Mouse (Mus musculus): ENCODE data around the gene Myh2. TPM values are rescaled to one million over a fixed set of nuclear protein-coding genes. Genes with fewer than 3 reads are reported as not detected.

Myh2 gene
- total and polyA plus RNA-seq, 2 experiments from 2014 or later, result 0.10 to 0.24 TPM

DNA sequence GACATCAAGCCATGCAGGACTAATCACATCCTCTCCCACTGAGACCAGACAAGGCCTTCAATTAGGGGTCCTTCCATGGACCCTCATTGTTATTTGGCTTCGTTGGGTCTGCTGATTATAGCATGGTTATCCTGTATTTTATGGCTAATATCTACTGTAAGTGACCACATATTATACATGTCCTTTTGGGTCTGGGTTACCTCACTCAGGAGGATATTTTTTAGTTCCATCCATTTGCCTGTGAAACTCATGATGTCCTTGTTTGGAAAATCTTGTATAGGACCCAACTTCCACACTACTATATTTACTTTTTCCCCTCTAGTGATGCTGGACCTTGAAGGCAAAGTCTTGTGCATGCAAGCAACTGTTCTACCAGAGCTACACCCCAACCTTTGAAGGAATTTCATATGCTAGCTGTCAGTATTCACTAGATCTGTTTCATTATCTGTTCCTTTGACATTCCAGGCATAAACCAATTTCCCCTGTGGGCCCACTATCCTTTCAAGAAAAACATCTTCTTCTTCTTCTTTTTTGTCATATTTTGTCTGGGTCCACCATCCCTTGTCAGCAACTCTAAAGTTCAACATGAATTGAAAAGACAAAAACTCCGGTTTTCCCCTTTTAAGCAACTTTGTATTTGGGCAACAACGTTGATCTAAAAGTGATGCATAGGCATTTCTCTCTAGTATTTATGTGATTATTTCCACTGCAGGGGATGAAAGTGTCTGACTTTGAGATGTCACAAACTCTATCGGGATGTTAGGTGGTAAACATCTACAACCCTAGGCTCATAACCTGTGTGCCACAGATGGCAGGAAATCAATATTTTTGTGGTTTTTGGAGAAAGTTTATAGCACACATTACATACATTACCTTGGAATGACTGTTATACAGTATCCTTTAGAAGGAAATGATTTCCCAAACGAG lies 25.1 kb upstream of the Myh2 start:
- no peak for ATAC-seq
- Histone ChIP-seq H3K4me2 (ENCODE audit: low read depth, low read length) (no peak overlapping the region), H3K9me3 (ENCODE audit: low read length) (no peaks in the 10 kb centered on the region), H3K9ac (replicated peaks; ENCODE audit: low read length) (no peak overlapping the region), H3K36me3 (ENCODE audit: insufficient read depth, low read length) (no peaks in the 10 kb centered on the region), H3K4me1 (ENCODE audit: insufficient read depth, low read length) (no peaks in the 10 kb centered on the region), H3K4me3 (ENCODE audit: low read length) (no peak overlapping the region), H3K27ac (no peak overlapping the region), H3K27me3 (ENCODE audit: insufficient read depth, low read length) (no peaks in the 10 kb centered on the region)
- DNase-seq (ENCODE audit: low spot score), result no peak
- 84% methylated on average over 5 of the region's 5 CpGs for WGBS
- TF ChIP-seq CTCF (IDR thresholded peaks at IDR 0.05; ENCODE audit: low read depth), result no peak

- TF ChIP-seq CTCF (IDR thresholded peaks at IDR 0.05; ENCODE audit: low read depth), result no peak
- Histone ChIP-seq H3K9me3 (ENCODE audit: low read length) (no peaks in the 10 kb centered on the region), H3K36me3 (ENCODE audit: insufficient read depth, low read length) (no peaks in the 10 kb centered on the region), H3K4me2 (ENCODE audit: low read depth, low read length) (no peak overlapping the region), H3K4me3 (ENCODE audit: low read length) (no peak overlapping the region), H3K27me3 (ENCODE audit: insufficient read depth, low read length) (no peaks in the 10 kb centered on the region), H3K4me1 (ENCODE audit: insufficient read depth, low read length) (no peaks in the 10 kb centered on the region), H3K9ac (replicated peaks; ENCODE audit: low read length) (no peak overlapping the region), H3K27ac (no peak overlapping the region)
- WGBS, result 94% methylated on average over 4 of the region's 4 CpGs
- ATAC-seq, result no peak
- no peak for DNase-seq (ENCODE audit: low spot score)
Observed at GRCm38 (mm10) chr11:67146409-67147282, 24.2 kb upstream of the Myh2 start.

DNA sequence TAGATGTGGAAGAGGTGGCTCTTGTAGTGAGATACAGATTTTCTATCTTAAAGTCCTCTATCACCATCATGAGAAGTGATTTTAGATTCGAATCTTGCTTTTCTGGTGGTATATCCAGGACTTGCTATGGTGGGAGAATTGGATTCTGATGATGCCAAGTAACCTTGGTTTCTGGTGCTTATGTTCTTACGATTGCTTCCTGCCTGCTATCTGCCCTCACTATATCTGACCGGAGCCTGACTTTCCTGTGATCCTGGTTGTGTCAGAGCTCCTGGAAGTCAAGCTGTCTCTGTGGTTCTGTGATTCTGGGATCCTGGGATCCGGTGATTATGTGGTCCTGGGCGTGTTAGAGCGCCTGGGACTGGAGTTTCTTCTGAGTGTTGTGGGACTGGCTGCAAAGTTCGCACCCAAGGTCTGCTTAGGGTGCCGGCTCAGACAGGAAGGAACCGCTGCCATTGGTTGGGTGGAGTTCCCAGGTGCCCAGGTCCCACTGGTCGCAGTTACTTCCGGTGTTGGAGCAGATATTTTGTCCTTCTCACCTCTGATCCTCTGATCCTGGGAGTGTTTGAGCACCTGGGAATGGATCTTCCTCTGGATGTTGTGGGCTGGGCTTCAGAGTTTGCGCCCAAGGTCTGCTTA lies 23.4 kb upstream of the Myh2 start:
- no peak overlapping the region for H3K9ac ChIP-seq (replicated peaks; ENCODE audit: low read length)
- H3K9me3 ChIP-seq (ENCODE audit: low read length), result no peaks in the 10 kb centered on the region
- WGBS, result 96% methylated on average over 12 of the region's 12 CpGs

DNA sequence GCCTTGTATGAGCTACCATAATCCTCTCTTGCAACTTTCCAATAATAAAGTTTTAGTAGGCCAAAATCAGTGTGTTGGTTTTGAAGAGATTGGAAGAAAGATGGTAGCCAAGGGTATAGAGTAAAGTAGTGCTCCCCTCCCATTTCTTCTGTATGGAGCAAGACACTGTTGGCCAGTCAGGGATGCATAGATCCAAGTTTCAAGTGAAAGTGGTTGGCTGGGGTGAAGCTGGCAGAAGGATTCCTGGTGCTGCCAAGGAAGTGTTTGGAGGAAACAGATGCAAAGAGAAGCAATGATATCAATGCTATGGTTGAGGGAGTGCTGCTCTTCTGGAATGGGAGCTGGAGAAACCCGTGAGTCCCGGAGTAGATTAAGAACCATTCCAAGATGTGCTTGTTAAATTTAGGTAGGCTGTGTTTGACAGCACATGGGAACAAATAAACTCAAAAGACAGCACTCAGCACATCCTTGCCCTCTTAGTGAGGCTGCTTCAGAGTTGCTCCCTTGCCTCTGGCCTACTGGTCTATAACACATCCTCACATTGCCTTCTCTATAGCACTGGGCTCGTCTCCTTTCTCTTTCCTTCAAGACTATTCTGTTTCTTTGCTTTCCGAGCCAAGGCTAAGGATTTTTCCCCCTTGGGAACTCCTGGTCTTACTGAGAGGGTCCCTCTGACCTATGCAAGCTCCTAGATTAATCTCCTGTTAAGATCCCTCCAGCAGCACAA lies 22.4 kb upstream of the Myh2 start:
- H3K4me1 ChIP-seq (ENCODE audit: insufficient read depth, low read length), result 0 out of 2 replicates have a peak, but pooled peaks cover 4% of the 10 kb centered on the region
- no peak overlapping the region for H3K4me2 ChIP-seq (ENCODE audit: low read depth, low read length)
- H3K27ac ChIP-seq, result no peak overlapping the region
- no peak for ATAC-seq
- no peaks in the 10 kb centered on the region for H3K27me3 ChIP-seq (ENCODE audit: insufficient read depth, low read length)
- no peak for TF ChIP-seq CTCF (IDR thresholded peaks at IDR 0.05; ENCODE audit: low read depth)
- DNase-seq (ENCODE audit: low spot score), result no peak
- H3K36me3 ChIP-seq (ENCODE audit: insufficient read depth, low read length), result no peaks in the 10 kb centered on the region
- WGBS, result 81% methylated on average over 4 of the region's 4 CpGs
- no peak overlapping the region for H3K9ac ChIP-seq (replicated peaks; ENCODE audit: low read length)
- H3K9me3 ChIP-seq (ENCODE audit: low read length), result no peaks in the 10 kb centered on the region
- H3K4me3 ChIP-seq (ENCODE audit: low read length), result no peak overlapping the region

More for the DNA sequence above, 23.4 kb upstream of the Myh2 start:
- DNase-seq (ENCODE audit: low spot score) (no peak), ATAC-seq (no peak)
- no peak overlapping the region for H3K27ac ChIP-seq
- H3K36me3 ChIP-seq (ENCODE audit: insufficient read depth, low read length), result no peaks in the 10 kb centered on the region
- TF ChIP-seq CTCF (IDR thresholded peaks at IDR 0.05; ENCODE audit: low read depth), result no peak
- no peaks in the 10 kb centered on the region for H3K4me1 ChIP-seq (ENCODE audit: insufficient read depth, low read length)
- no peaks in the 10 kb centered on the region for H3K27me3 ChIP-seq (ENCODE audit: insufficient read depth, low read length)
- H3K4me3 ChIP-seq (ENCODE audit: low read length), result no peak overlapping the region
- H3K4me2 ChIP-seq (ENCODE audit: low read depth, low read length), result no peak overlapping the region

DNA sequence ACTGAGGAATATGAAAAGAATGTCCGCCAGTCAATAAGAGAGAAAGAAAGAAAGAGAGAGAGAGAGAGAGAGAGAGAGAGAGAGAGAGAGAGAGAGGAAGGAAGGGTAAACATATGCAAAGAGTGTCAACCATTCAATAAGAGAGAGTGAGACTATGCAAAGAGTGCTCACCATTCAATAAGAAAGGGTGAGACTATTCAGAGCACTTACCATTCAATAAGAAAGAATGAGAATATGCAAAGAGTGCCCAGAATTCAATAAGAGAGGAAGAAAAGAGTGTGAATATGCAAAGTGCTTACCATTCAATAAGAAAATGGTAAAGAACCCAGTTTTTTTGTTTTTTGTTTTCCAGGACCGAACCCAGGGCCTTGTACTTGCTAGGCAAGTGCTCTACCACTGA lies 20.6 kb upstream of the Myh2 start:
- DNase-seq (ENCODE audit: low spot score) (no peak), ATAC-seq (no peak)
- Histone ChIP-seq H3K4me1 (ENCODE audit: insufficient read depth, low read length) (0 out of 2 replicates have a peak, but pooled peaks cover 4% of the 10 kb centered on the region), H3K4me3 (ENCODE audit: low read length) (no peak overlapping the region), H3K36me3 (ENCODE audit: insufficient read depth, low read length) (no peaks in the 10 kb centered on the region), H3K4me2 (ENCODE audit: low read depth, low read length) (no peak overlapping the region), H3K27ac (no peak overlapping the region), H3K27me3 (ENCODE audit: insufficient read depth, low read length) (no peaks in the 10 kb centered on the region), H3K9me3 (ENCODE audit: low read length) (no peaks in the 10 kb centered on the region), H3K9ac (replicated peaks; ENCODE audit: low read length) (no peak overlapping the region)
- TF ChIP-seq CTCF (IDR thresholded peaks at IDR 0.05; ENCODE audit: low read depth), result no peak
- 88% methylated on average over 2 of the region's 2 CpGs for WGBS

DNA sequence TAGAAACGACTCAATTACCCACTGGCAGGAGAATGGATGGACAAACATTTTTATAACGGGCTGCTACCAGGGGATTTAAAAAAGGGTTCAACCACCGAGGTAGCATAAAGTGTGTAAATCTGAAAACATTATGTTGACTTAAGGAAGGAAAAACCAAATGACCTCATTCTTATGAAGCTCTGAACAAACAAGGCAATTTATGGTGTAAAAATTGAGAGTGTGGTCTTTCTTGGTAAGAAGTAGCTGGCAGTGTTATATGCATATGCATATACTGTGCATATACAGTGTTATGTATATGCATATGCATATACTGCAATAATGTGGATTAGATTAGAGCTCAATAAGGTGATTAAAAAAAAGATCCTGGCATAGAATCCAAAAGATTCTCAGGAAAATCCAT lies 19.7 kb upstream of the Myh2 start:
- WGBS, result 80% methylated on average over 3 of the region's 3 CpGs
- TF ChIP-seq CTCF (IDR thresholded peaks at IDR 0.05; ENCODE audit: low read depth), result no peak

More for the DNA sequence above, 19.7 kb upstream of the Myh2 start:
- 0 out of 2 replicates have a peak, but pooled peaks cover 4% of the 10 kb centered on the region for H3K4me1 ChIP-seq (ENCODE audit: insufficient read depth, low read length)
- H3K4me2 ChIP-seq (ENCODE audit: low read depth, low read length), result no peak overlapping the region
- ATAC-seq (no peak), DNase-seq (ENCODE audit: low spot score) (no peak)
- no peak overlapping the region for H3K4me3 ChIP-seq (ENCODE audit: low read length)
- no peaks in the 10 kb centered on the region for H3K36me3 ChIP-seq (ENCODE audit: insufficient read depth, low read length)
- H3K9me3 ChIP-seq (ENCODE audit: low read length), result no peaks in the 10 kb centered on the region
- H3K27ac ChIP-seq, result no peak overlapping the region
- H3K9ac ChIP-seq (replicated peaks; ENCODE audit: low read length), result no peak overlapping the region
- H3K27me3 ChIP-seq (ENCODE audit: insufficient read depth, low read length), result no peaks in the 10 kb centered on the region
